Mouse (Mus musculus) cerebellum, postnatal 4 days (tissue): ENCODE measurements around the gene Sycp3.
A peak's percentile ranks its signal among the peaks of the same experiment; 100 is the strongest.
"Not testable (repeated sequence)": the region's sequence is repeated elsewhere in the genome, so short reads cannot be mapped to it uniquely, and the experiment has no call there.

Experiments used
- DNase-seq, 2 experiments: peaks; one replicate each; pipeline ENCODE4 v3.0.0; 2022; ENCODE audit warnings: low spot score in 2 of 2, mixed read lengths in 1 of 2

Gene Sycp3

GRCm38 (mm10) chr10:88459502-88459992 is at the start of gene Sycp3:
Sycp3 (plus strand) TSS chr10:88459569.
- DNase-seq: no peak

- DNase-seq: no peak
These were observed 49.6 kb upstream of the Sycp3 start for GRCm38 (mm10) chr10:88409751-88410150.

- no peak for DNase-seq
These were observed 46.9 kb upstream of the Sycp3 start for GRCm38 (mm10) chr10:88412290-88412995.

GRCm38 (mm10) chr10:88417686-88418085 is 41.7 kb upstream of the Sycp3 start:
- no peak for DNase-seq

- DNase-seq: no peak
These were observed 39.2 kb upstream of the Sycp3 start for GRCm38 (mm10) chr10:88420141-88420541.

GRCm38 (mm10) chr10:88420655-88421435 is 38.5 kb upstream of the Sycp3 start:
- no peak for DNase-seq

GRCm38 (mm10) chr10:88426158-88426816 is 33.1 kb upstream of the Sycp3 start:
- DNase-seq: peak in 1 of 2 experiments; percentile 45

GRCm38 (mm10) chr10:88426896-88427295 is 32.5 kb upstream of the Sycp3 start:
- no peak for DNase-seq

GRCm38 (mm10) chr10:88427998-88428397 is 31.4 kb upstream of the Sycp3 start:
- no peak for DNase-seq

- no peak for DNase-seq
These were observed 18.1 kb upstream of the Sycp3 start for GRCm38 (mm10) chr10:88441224-88441623.

- DNase-seq: peak in 1 of 2 experiments; percentile 47
These were observed 8.1 kb upstream of the Sycp3 start for GRCm38 (mm10) chr10:88451221-88451620.

- no peak for DNase-seq
These were observed 7.4 kb upstream of the Sycp3 start for GRCm38 (mm10) chr10:88451990-88452389.

- no peak for DNase-seq
These were observed 1.6 kb upstream of the Sycp3 start for GRCm38 (mm10) chr10:88457816-88458215.

GRCm38 (mm10) chr10:88460122-88460820 is 902 bp downstream of the Sycp3 start:
- no peak for DNase-seq

GRCm38 (mm10) chr10:88482866-88483265 is 23.5 kb downstream of the Sycp3 start:
- DNase-seq: not testable (repeated sequence)

GRCm38 (mm10) chr10:88488629-88489028 is 29.3 kb downstream of the Sycp3 start:
- no peak for DNase-seq

GRCm38 (mm10) chr10:88491632-88492031 is 32.3 kb downstream of the Sycp3 start:
- DNase-seq: no peak

GRCm38 (mm10) chr10:88492658-88493057 is 33.3 kb downstream of the Sycp3 start:
- no peak for DNase-seq

GRCm38 (mm10) chr10:88494959-88495587 is 35.7 kb downstream of the Sycp3 start:
- DNase-seq: no peak

- DNase-seq: no peak
These were observed 37.6 kb downstream of the Sycp3 start for GRCm38 (mm10) chr10:88496864-88497564.

- no peak for DNase-seq
These were observed 40.6 kb downstream of the Sycp3 start for GRCm38 (mm10) chr10:88499993-88500392.
